Mouse (Mus musculus) duodenum, adult 2 months (tissue): ENCODE data around the gene Nxf7. TPM values are rescaled to one million over a fixed set of nuclear protein-coding genes. Genes with fewer than 3 reads are reported as not detected.

Experiments
- polyA plus RNA-seq: library from polyadenylated mRNA; depleted of rRNA; stranded (reverse); fragments of >200 nt; gene quantifications from 2 replicates; pipeline ENCODE4 v1.2.3, GENCODE M21; 2012; ENCODE audit warnings: low replicate concordance; rRNA removed

The Nxf7 gene
- 0.06 TPM in 1 of 2 replicates, not detected in the other for polyA plus RNA-seq

DNA sequence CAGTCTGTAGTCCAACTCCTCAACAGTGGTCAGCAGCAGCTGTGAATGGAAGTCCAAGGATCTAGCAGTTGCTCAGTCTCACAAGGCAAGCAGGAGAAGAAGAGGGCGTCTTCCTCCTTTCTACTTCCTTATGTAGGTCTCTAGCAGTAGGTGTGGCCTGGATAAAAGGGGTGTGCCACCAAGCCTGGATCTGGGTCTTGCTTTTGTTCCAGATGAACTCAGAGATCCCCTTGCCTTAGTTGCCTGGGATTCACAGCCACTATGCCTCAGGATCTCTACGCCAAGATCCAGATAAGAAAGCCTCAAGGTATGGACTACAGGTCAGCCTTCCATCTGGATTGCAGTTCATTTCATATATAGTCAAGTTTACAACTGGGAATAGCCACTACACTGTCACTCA lies at the start of gene Nxf7:
Gene Nxf7, minus strand, starts transcription at position 101 of the 400 bp plus-strand sequence.

GRCm38 (mm10) chrX:135627605-135628004 lies 29.0 kb upstream of the Nxf7 start, which contains the start of gene Prame:
Prame (minus strand) TSS chrX:135627705.

Other genes starting within 250 kb of the Nxf7 start
- not detected in 2 replicates for gene Gm5128, start 225.5 kb downstream of the Nxf7 start, polyA plus RNA-seq
- not detected in 2 replicates for gene Gm7903, start 164.9 kb downstream of the Nxf7 start, polyA plus RNA-seq
- not detected in 2 replicates for gene AV320801, start 104.2 kb downstream of the Nxf7 start, polyA plus RNA-seq
- not detected in 2 replicates for gene Prame, start 28.9 kb upstream of the Nxf7 start, polyA plus RNA-seq
- not detected in 2 replicates for gene Tcp11x2, start 95.0 kb upstream of the Nxf7 start, polyA plus RNA-seq
- gene Tmsb15a, start 126.5 kb upstream of the Nxf7 start, polyA plus RNA-seq: not detected in 2 replicates
- 0.08 and 0.18 TPM in 2 replicates for gene Armcx5, start 144.0 kb upstream of the Nxf7 start, polyA plus RNA-seq
- gene Gprasp1, start 144.0 kb upstream of the Nxf7 start, polyA plus RNA-seq: 1.6 and 10.2 TPM in 2 replicates
- gene Bhlhb9, start 198.8 kb upstream of the Nxf7 start, polyA plus RNA-seq: 0.26 and 0.46 TPM in 2 replicates
- gene Gprasp2, start 240.3 kb upstream of the Nxf7 start, polyA plus RNA-seq: 0.18 and 2.4 TPM in 2 replicates